Mouse (Mus musculus): Measurements from ENCODE around the gene Efhc2. TPM values are rescaled to one million over a fixed set of nuclear protein-coding genes. Genes with fewer than 3 reads are reported as not detected.

The Efhc2 gene
- under 1 TPM; 0.23 to 0.40 TPM for total RNA-seq (2021)
- long read RNA-seq, experiment 1: 0 reads
- long read RNA-seq, experiment 2: 0 reads

DNA sequence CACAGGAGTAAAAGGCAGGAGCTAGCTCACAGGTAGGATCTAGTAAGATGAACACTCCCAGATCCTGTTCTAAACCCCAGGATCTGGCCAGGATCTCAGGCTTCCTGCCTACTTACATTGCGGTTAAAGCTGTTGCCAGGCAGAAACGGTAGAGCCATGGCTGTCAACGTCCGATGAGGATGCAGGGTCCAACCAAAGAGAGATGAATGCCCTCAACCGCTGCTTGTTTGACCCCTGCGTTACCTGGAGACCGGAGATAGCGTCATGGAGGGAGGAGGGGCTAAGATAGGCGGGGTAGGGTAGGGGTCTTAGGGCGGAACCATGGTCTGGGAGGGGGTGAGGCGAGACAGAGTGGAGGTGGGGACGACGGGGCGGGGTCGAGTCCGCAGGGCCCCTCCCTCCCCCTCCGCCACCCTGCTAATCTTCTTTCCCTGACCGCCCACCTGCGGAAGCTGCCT, at the start of gene Efhc2:
Gene Efhc2, minus strand, starts transcription at position 243 of the 458 bp plus-strand sequence.
- DNase-seq: no peak
- intact Hi-C loops (cut with DNase I; ENCODE audit: low total_unique reads): no loop called here

DNA sequence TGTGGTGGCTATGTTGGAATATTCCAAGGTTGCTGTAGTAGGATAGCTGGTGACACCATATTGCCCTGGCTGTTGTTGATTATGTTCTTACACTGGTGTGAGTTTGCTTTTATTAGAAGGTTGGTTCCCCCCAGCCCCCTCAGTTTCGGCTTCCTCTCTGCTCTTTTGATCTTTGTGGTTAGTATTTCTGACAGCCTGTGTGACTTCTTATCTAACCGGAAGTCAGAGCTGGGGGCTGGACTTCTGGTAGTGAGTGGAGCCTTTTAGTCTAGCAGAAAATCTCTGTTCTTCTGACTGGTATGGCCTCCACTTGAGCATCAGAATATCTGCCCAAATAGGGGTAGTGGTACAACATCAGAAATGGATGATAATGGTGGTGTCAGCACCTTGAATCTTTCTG, 45.9 kb upstream of the Efhc2 start:
- intact Hi-C loops (cut with DNase I; ENCODE audit: low total_unique reads): no loop called here
- DNase-seq: no peak

DNA sequence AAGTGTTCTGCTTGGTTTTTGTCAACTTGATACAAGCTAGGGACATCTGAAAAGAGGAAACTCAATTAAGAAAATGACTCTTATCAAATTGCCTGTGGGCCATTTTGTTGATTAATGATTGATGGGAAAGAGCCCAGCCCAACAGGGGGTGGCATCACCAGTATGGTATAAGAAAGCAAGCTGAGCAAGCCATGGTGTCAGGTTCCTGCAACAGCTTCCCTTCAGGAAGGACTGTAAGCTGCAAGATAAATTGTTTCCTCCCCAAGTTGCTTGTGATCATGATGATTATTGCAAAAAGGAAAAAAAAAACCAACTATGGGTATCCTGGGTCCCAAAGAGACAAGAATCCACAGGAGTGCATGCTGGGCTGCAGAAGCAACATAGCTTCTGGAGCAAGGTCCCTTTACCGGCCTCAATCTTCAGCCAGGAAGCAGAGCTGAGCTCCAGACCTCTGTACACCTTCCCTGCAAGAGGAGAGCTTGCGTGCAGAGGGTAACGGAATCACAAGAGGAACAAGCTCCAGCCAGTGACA, 18.8 kb downstream of the Efhc2 start:
- intact Hi-C loops (cut with DNase I; ENCODE audit: low total_unique reads): no loop called here
- no peak for DNase-seq

DNA sequence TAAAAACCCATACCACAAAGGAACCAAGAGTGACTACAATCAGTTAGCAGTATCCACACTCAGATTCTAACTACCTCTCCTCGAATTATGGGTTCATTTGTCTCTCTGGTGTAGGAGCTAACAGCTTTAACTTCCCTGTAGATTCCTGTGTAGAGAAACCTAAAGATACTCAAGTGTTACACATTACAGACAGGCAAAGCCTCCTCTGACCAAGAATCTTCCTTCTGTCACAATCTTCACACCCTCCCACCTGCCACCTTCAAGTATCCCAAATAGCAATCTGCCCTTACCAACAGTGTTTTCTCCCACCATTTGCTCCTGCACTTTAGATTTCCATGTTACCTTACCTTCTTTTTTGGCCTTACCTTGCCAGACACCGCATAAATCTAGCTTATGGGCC, 35.3 kb downstream of the Efhc2 start:
- intact Hi-C loops (cut with DNase I; ENCODE audit: low total_unique reads): no loop called here
- DNase-seq: no peak

DNA sequence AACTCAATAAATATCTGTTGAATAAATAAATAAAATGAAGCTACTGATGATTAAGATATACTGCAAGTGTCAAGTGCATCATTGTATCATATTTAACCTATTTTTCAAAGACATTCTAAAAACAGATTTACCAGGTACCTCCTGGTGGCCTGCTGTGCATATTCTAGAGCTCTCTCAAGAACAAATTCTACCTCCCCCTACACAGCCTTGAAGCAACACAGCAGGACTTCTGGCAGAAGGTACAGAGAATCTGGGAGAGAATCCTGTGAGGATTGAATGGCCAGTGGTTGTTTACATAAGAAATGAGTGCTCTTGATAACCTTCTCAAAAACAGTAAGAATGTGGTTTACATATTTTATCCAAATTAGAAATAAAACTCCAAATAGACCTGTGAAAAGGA, 94.0 kb downstream of the Efhc2 start:
- no peak for DNase-seq
- intact Hi-C loops (cut with DNase I; ENCODE audit: low total_unique reads): no loop called here

DNA sequence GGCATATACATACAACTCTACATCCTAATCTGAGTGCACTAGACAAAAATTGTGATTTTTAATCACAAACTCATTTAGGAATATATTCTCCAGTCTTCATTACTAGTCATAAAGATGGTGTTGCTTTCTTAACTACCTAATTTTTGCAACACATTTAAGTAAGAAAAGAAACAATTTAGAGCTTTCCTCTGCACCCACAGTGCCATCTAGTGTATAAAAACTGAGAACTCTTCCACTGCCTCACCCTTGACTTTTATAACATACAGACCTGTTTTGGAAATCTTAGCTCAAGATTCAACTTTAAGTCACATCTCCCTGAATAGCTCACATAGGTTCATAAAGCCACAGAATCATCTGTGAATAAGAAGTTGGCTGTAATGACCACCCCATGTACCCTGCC, 101.7 kb downstream of the Efhc2 start:
- DNase-seq: no peak
- intact Hi-C loops (cut with DNase I; ENCODE audit: low total_unique reads): no loop called here

DNA sequence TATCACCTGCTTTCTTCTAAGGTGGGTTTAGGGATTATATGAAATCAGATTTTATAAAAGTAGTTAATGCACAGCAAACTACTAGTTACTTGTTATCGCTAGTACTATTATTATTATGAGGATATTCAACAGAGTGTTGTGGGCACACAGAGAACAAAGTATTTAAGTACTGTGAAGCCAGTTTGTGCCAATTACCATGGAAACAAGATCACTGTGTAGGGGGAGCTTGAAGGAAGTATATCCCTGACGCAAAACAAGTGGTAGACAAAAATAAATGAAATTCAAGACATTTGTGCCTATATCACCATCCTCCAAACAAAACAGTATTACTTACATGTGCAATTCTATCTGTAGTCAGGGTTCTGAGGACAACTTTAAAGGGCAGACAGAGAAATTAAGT, 105.7 kb downstream of the Efhc2 start:
- no peak for DNase-seq
- intact Hi-C loops (cut with DNase I; ENCODE audit: low total_unique reads): no loop called here

DNA sequence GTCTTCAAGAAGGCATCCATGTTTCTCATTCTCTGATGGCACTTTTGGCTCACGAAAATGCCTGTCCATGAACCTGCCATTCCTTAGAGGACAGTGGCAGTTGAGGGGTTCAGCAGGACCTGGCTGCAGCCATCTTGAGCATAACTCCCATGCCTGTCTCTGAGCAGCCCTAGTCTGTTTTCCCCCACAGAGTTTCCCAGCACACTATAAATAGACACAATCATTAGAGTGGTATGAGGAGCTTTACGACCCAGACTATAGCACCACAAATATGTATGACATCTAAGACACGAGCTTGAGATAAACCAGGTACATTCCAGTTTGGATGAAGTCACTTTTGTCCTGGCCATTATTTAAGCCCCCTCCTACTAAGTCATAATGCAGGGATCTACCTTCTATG, 143.4 kb downstream of the Efhc2 start:
- no peak for DNase-seq
- intact Hi-C loops (cut with DNase I; ENCODE audit: low total_unique reads): no loop called here

DNA sequence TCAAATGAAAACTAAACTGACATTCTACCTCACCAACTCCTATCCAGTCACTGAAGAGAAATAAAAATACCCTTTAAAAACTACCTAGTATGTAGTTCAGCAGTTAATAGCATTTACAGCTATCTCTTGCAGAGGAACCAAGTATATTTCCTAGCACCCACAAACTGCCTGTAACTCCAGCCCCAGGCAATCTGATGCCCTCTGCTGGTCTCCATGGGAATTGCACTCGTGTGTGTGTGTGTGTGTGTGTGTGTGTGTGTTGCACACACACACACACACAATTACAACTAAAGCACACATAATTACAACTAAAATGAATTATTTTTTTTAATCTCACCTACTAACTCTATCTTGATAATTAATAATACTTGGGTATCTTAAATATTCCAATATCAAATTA, 153.5 kb downstream of the Efhc2 start:
- DNase-seq: no peak
- intact Hi-C loops (cut with DNase I; ENCODE audit: low total_unique reads): no loop called here
